Mouse (Mus musculus) liver, postnatal 0 days (tissue): ENCODE data around the gene Hspe1.

Source experiments
- CTCF ChIP-seq: sonication (generic); IDR thresholded peaks from 2 replicates; pipeline ENCODE4 v1.5.1; 2016; ENCODE audit warnings: antibody characterized with exemption, low read depth
- EP300 ChIP-seq: IDR thresholded peaks from 2 replicates; pipeline ENCODE4 v1.6.1; 2016; ENCODE audit warnings: antibody characterized with exemption, low read depth, mild to moderate bottlenecking

DNA sequence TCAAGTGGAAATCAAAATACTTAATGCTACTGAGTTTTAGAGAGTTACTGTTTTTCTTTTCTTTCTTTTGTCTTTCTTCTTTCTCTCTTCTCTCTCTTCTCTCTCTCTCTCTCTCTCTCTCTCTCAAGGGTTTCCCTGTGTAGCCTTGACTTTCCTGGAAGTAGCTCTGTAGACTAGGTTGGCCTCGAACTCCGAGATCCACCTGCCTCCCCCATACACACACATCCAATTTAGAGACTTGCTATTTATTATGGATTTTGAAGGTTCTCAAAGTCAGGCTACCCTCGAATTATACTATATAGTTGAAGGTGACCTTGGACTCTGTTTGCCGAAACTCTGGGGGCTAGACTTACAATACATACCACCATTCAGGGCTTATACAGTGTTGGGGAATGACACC is 44.4 kb downstream of the Hspe1 start:
- TF ChIP-seq CTCF (no peak), EP300 (no peak)
